Mouse (Mus musculus): ENCODE data around the gene Adamts4. TPM values are rescaled to one million over a fixed set of nuclear protein-coding genes. Genes with fewer than 3 reads are reported as not detected.
"Not testable (repeated sequence)": the region's sequence is repeated elsewhere in the genome, so short reads cannot be mapped to it uniquely, and the experiment has no call there.

The Adamts4 gene
- polyA plus RNA-seq, 1 experiment from 2014 or later: 0.86 TPM

GRCm38 (mm10) chr1:171230215-171230614 lies 20.0 kb upstream of the Adamts4 start:
- no peak for DNase-seq (ENCODE audit: low spot score)

GRCm38 (mm10) chr1:171231844-171232243 lies 18.4 kb upstream of the Adamts4 start:
- DNase-seq (ENCODE audit: low spot score): no peak

GRCm38 (mm10) chr1:171232348-171232747 lies 17.9 kb upstream of the Adamts4 start:
- DNase-seq (ENCODE audit: low spot score): no peak

GRCm38 (mm10) chr1:171232800-171233730 lies 17.2 kb upstream of the Adamts4 start:
- no peak for DNase-seq (ENCODE audit: low spot score)

GRCm38 (mm10) chr1:171234126-171234525 lies 16.1 kb upstream of the Adamts4 start, which contains the start of gene Fcer1g:
Fcer1g (minus strand) TSS chr1:171234365.
- DNase-seq (ENCODE audit: low spot score): peak; percentile 6

- DNase-seq (ENCODE audit: low spot score): no peak
Observed at GRCm38 (mm10) chr1:171234538-171234937, 15.7 kb upstream of the Adamts4 start.

GRCm38 (mm10) chr1:171235791-171236190 lies 14.4 kb upstream of the Adamts4 start:
- DNase-seq (ENCODE audit: low spot score): no peak

GRCm38 (mm10) chr1:171237438-171237837 lies 12.8 kb upstream of the Adamts4 start:
- DNase-seq (ENCODE audit: low spot score): no peak

GRCm38 (mm10) chr1:171238463-171238862 lies 11.8 kb upstream of the Adamts4 start:
- peak; percentile 60 for DNase-seq (ENCODE audit: low spot score)

- no peak for DNase-seq (ENCODE audit: low spot score)
Observed at GRCm38 (mm10) chr1:171239992-171240744, 10.1 kb upstream of the Adamts4 start.

- DNase-seq (ENCODE audit: low spot score): no peak
Observed at GRCm38 (mm10) chr1:171240911-171241310, 9.3 kb upstream of the Adamts4 start.

- not testable (repeated sequence) for DNase-seq (ENCODE audit: low spot score)
Observed at GRCm38 (mm10) chr1:171241952-171242351, 8.3 kb upstream of the Adamts4 start.

GRCm38 (mm10) chr1:171245353-171245752 lies 4.9 kb upstream of the Adamts4 start:
- DNase-seq (ENCODE audit: low spot score): no peak

GRCm38 (mm10) chr1:171246709-171247452 lies 3.3 kb upstream of the Adamts4 start:
- DNase-seq (ENCODE audit: low spot score): peak; percentile 98

GRCm38 (mm10) chr1:171247453-171247841 lies 2.8 kb upstream of the Adamts4 start:
- no peak for DNase-seq (ENCODE audit: low spot score)

- no peak for DNase-seq (ENCODE audit: low spot score)
Observed at GRCm38 (mm10) chr1:171247916-171248315, 2.3 kb upstream of the Adamts4 start.

GRCm38 (mm10) chr1:171248386-171249226 lies 1.6 kb upstream of the Adamts4 start:
- DNase-seq (ENCODE audit: low spot score): no peak

GRCm38 (mm10) chr1:171250680-171251593 lies 716 bp downstream of the Adamts4 start, which contains the start of gene Ndufs2:
Ndufs2 (minus strand) TSS chr1:171251388.
- no peak for DNase-seq (ENCODE audit: low spot score)

- DNase-seq (ENCODE audit: low spot score): no peak
Observed at GRCm38 (mm10) chr1:171251594-171252324, 1.5 kb downstream of the Adamts4 start.
